Mouse (Mus musculus) CH12.LX (cell line): ENCODE results near the gene Arhgef17. TPM values are rescaled to one million over a fixed set of nuclear protein-coding genes. Genes with fewer than 3 reads are reported as not detected.

Experiments used
- DNase-seq: peaks from one replicate; pipeline ENCODE4 v3.0.0-alpha.2; 2013; ENCODE audit errors: extremely low read depth
- H3K27ac ChIP-seq: 2 replicates; pipeline ENCODE4 v1.5.1; 2012; ENCODE audit warnings: low read depth, mild to moderate bottlenecking, control low read depth, moderate library complexity; ENCODE audit not compliant: insufficient read depth
- H3K27me3 ChIP-seq: replicated peaks from 2 replicates; pipeline ENCODE3; 2012; ENCODE audit warnings: inconsistent platforms
- H3K36me3 ChIP-seq, 2 experiments: replicated peaks in 1 of 2; 2 replicates each; pipeline versions ENCODE3 to v1.6.1; 2012; ENCODE audit warnings: inconsistent platforms in 1 of 2, low read length in 1 of 2, mild to moderate bottlenecking in 1 of 2, mixed read lengths in 1 of 2, moderate library complexity in 1 of 2; ENCODE audit not compliant: control insufficient read depth in 1 of 2, insufficient read depth in 1 of 2
- H3K4me1 ChIP-seq, 2 experiments: 2 replicates each; pipeline ENCODE4 v1.6.1; 2012; ENCODE audit warnings: inconsistent platforms in 1 of 2, moderate library complexity in 1 of 2; ENCODE audit not compliant: insufficient read depth in 2 of 2, control insufficient read depth in 1 of 2
- H3K4me2 ChIP-seq: 2 replicates; pipeline ENCODE4 v1.6.1; 2012; ENCODE audit warnings: low read depth, mild to moderate bottlenecking, control low read depth; ENCODE audit not compliant: poor library complexity, insufficient read depth, severe bottlenecking
- H3K4me3 ChIP-seq, 3 experiments: fragments of 150-350 bp in 1 of 3; sonication (generic) in 1 of 3; replicated peaks in 1 of 3; 2 replicates each; pipeline versions ENCODE3 to v1.5.1; 2011 to 2012; ENCODE audit warnings: low read depth in 2 of 3, low read length in 2 of 3, mild to moderate bottlenecking in 2 of 3, moderate library complexity in 2 of 3, control low read depth in 1 of 3, improper control_type of control experiment in 1 of 3, inconsistent platforms in 1 of 3, mixed read lengths in 1 of 3; ENCODE audit not compliant: poor library complexity in 1 of 3
- H3K79me2 ChIP-seq: replicated peaks from 2 replicates; pipeline ENCODE4 v1.6.1; 2012; ENCODE audit warnings: mild to moderate bottlenecking, moderate library complexity; ENCODE audit not compliant: control insufficient read depth, poor library complexity, insufficient read depth, severe bottlenecking; ENCODE audit errors: extremely low read depth
- H3K9ac ChIP-seq: 2 replicates; pipeline ENCODE4 v1.6.1; 2012; ENCODE audit warnings: low read depth, mild to moderate bottlenecking, control low read depth, moderate library complexity; ENCODE audit not compliant: insufficient read depth
- H3K9me3 ChIP-seq: replicated peaks from 2 replicates; pipeline ENCODE3; 2012; ENCODE audit warnings: low read length, inconsistent platforms, mixed read lengths
- BHLHE40 ChIP-seq: IDR thresholded peaks from 2 replicates; pipeline ENCODE4 v1.6.1; 2011; ENCODE audit warnings: mild to moderate bottlenecking, low read depth, low read length, improper control_type of control experiment
- CHD1 ChIP-seq: IDR thresholded peaks from 2 replicates; pipeline ENCODE4 v1.6.1; 2012; ENCODE audit warnings: low read depth, low read length, improper control_type of control experiment, inconsistent platforms
- CHD2 ChIP-seq: IDR thresholded peaks from 2 replicates; pipeline ENCODE4 v1.6.1; 2011; ENCODE audit warnings: low read length, improper control_type of control experiment
- CTCF ChIP-seq, 2 experiments: IDR thresholded peaks in 1 of 2; conservative IDR thresholded peaks in 1 of 2; 2 replicates each; pipeline ENCODE4 v1.5.1; 2011 to 2012; ENCODE audit warnings: low read depth in 2 of 2, low read length in 2 of 2, improper control_type of control experiment in 1 of 2, inconsistent platforms in 1 of 2, mild to moderate bottlenecking in 1 of 2, moderate library complexity in 1 of 2
- E2F4 ChIP-seq: IDR thresholded peaks from 2 replicates; pipeline ENCODE4 v1.6.1; 2011; ENCODE audit warnings: low read depth, low read length, improper control_type of control experiment; ENCODE audit not compliant: insufficient replicate concordance
- EP300 ChIP-seq: IDR thresholded peaks from 2 replicates; pipeline ENCODE4 v1.6.1; 2011; ENCODE audit warnings: low read length, improper control_type of control experiment
- ETS1 ChIP-seq: conservative IDR thresholded peaks from 2 replicates; pipeline ENCODE4 v1.6.1; 2012; ENCODE audit warnings: low read depth, mild to moderate bottlenecking, inconsistent platforms, low read length, improper control_type of control experiment, moderate library complexity
- HCFC1 ChIP-seq: IDR thresholded peaks from 2 replicates; pipeline ENCODE4 v1.6.1; 2012; ENCODE audit warnings: low read depth, mild to moderate bottlenecking, inconsistent platforms, low read length, improper control_type of control experiment
- JUND ChIP-seq: conservative IDR thresholded peaks from 2 replicates; pipeline ENCODE4 v1.6.1; 2011; ENCODE audit warnings: low read depth, low read length, improper control_type of control experiment
- KAT2A ChIP-seq: IDR thresholded peaks from 2 replicates; pipeline ENCODE4 v1.6.1; 2012; ENCODE audit warnings: low read length, improper control_type of control experiment, inconsistent platforms; ENCODE audit not compliant: insufficient replicate concordance
- MAX ChIP-seq: IDR thresholded peaks from 2 replicates; pipeline ENCODE4 v1.6.1; 2011; ENCODE audit warnings: low read length, improper control_type of control experiment
- MAZ ChIP-seq: IDR thresholded peaks from 2 replicates; pipeline ENCODE4 v1.6.1; 2012; ENCODE audit warnings: low read depth, mild to moderate bottlenecking, inconsistent platforms, low read length, improper control_type of control experiment, moderate library complexity
- MEF2A ChIP-seq: IDR thresholded peaks from 2 replicates; pipeline ENCODE4 v1.6.1; 2014; ENCODE audit warnings: low read depth, mild to moderate bottlenecking, inconsistent platforms, low read length, improper control_type of control experiment, borderline replicate concordance
- MYC ChIP-seq: IDR thresholded peaks from 2 replicates; pipeline ENCODE4 v1.6.1; 2011; ENCODE audit warnings: low read depth, mild to moderate bottlenecking, improper control_type of control experiment, low read length
- NELFE ChIP-seq: IDR thresholded peaks from 2 replicates; pipeline ENCODE4 v1.6.1; 2011; ENCODE audit warnings: low read depth, low read length, improper control_type of control experiment
- NRF1 ChIP-seq: IDR thresholded peaks from 2 replicates; pipeline ENCODE4 v1.6.1; 2014; ENCODE audit warnings: low read depth, mild to moderate bottlenecking, inconsistent platforms, low read length, improper control_type of control experiment, moderate library complexity
- PAX5 ChIP-seq: IDR thresholded peaks from 2 replicates; pipeline ENCODE4 v1.6.1; 2012; ENCODE audit warnings: low read length, inconsistent platforms, mixed read lengths
- POLR2A ChIP-seq: IDR thresholded peaks from 2 replicates; pipeline ENCODE4 v1.6.1; 2011; ENCODE audit warnings: low read depth, mild to moderate bottlenecking, improper control_type of control experiment, low read length
- POLR2AphosphoS2 ChIP-seq: IDR thresholded peaks from 2 replicates; pipeline ENCODE4 v1.6.1; 2011; ENCODE audit warnings: low read depth, low read length, improper control_type of control experiment
- RAD21 ChIP-seq: IDR thresholded peaks from 2 replicates; pipeline ENCODE4 v1.6.1; 2011; ENCODE audit warnings: low read depth, mild to moderate bottlenecking, low read length, improper control_type of control experiment, moderate library complexity
- RCOR1 ChIP-seq: conservative IDR thresholded peaks from 2 replicates; pipeline ENCODE4 v1.6.1; 2012; ENCODE audit warnings: low read depth, mild to moderate bottlenecking, inconsistent platforms, low read length, improper control_type of control experiment
- SMC3 ChIP-seq: IDR thresholded peaks from 2 replicates; pipeline ENCODE4 v1.6.1; 2011; ENCODE audit warnings: low read depth, low read length, improper control_type of control experiment
- TCF12 ChIP-seq: IDR thresholded peaks from 2 replicates; pipeline ENCODE4 v1.6.1; 2014; ENCODE audit warnings: low read depth, mild to moderate bottlenecking, inconsistent platforms, low read length, improper control_type of control experiment
- UBTF ChIP-seq: IDR thresholded peaks from 2 replicates; pipeline ENCODE4 v1.6.1; 2012; ENCODE audit warnings: low read depth, mild to moderate bottlenecking, inconsistent platforms, low read length, improper control_type of control experiment, moderate library complexity
- USF1 ChIP-seq: IDR thresholded peaks from 2 replicates; pipeline ENCODE4 v1.6.1; 2014; ENCODE audit warnings: low read depth, mild to moderate bottlenecking, inconsistent platforms, low read length, improper control_type of control experiment
- ZC3H11A ChIP-seq: IDR thresholded peaks from 2 replicates; pipeline ENCODE4 v1.6.1; 2012; ENCODE audit warnings: low read depth, mild to moderate bottlenecking, inconsistent platforms, low read length, improper control_type of control experiment
- ZKSCAN1 ChIP-seq: IDR thresholded peaks from 2 replicates; pipeline ENCODE4 v1.6.1; 2012; ENCODE audit warnings: low read depth, inconsistent platforms, low read length, improper control_type of control experiment, borderline replicate concordance
- ZMIZ1 ChIP-seq: IDR thresholded peaks from 2 replicates; pipeline ENCODE4 v1.6.1; 2012; ENCODE audit warnings: low read depth, mild to moderate bottlenecking, inconsistent platforms, low read length, improper control_type of control experiment
- ZNF384 ChIP-seq: IDR thresholded peaks from 2 replicates; pipeline ENCODE4 v1.6.1; 2012; ENCODE audit warnings: low read depth, low read length, improper control_type of control experiment, inconsistent platforms
- dilution Hi-C: fragments of 300-500 bp; cut with MboI; formaldehyde crosslinking; loops from 2 replicates; pipeline ENCODE4 v1.14.3; 2020; ENCODE audit warnings: low sequenced_read_pairs; ENCODE audit not compliant: extremely low pct_unique_long_range_greater_than_20kb, extremely low pct_ligation_motif_present
- in situ Hi-C: fragments of 300-500 bp; cut with MboI; formaldehyde crosslinking; loops from 3 replicates; pipeline ENCODE4 v1.14.3; 2019; ENCODE audit warnings: low sequenced_read_pairs, low pct_ligation_motif_present, low pct_unique_long_range_greater_than_20kb, mixed read lengths
- polyA plus RNA-seq: library from polyadenylated mRNA; unstranded; fragments of >175 nt; gene quantifications from 2 replicates; pipeline ENCODE4 v1.2.1, GENCODE M21; 2012; ENCODE audit warnings: low read depth; ENCODE audit not compliant: insufficient read length
- total RNA-seq, 2 experiments: library from RNA; depleted of rRNA; stranded (reverse); fragments of 300-350 nt in 1 of 2; fragments of >200 nt in 1 of 2; gene quantifications; 2 replicates each; pipeline ENCODE4 v1.2.3; 2012 to 2014

The Arhgef17 gene
- total and polyA plus RNA-seq, 3 experiments = 2.3 to 6.7 (median 5.6) TPM

DNA sequence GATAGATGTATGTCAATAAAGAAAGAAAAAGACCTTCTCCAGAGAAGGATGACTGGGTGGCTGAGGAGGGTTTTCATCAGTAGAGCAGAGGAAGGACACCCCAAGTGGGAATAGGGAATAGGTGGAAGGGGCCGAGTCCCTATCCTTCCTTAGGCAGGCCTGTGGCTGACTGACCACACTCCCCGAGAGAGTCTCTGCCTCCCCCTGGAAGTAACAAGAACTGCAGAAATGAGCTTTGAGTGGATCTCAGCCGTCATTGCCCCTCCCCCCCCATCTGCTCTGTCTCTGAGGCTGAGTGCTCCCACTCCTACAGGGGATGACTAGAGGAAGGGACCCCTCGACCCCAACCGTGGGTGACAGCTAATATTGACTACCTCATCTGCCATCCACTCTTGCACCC is 9.3 kb upstream of the Arhgef17 start:
- Histone ChIP-seq H3K27me3 (no peaks in the 10 kb centered on the region), H3K36me3 (no peaks in the 10 kb centered on the region), H3K27ac (no peak overlapping the region), H3K9me3 (no peaks in the 10 kb centered on the region), H3K4me1 (peaks cover 19 to 35% of the 10 kb centered on the region in 2 experiments), H3K9ac (no peak overlapping the region), H3K4me2 (no peak overlapping the region), H3K4me3 (no peak overlapping the region), H3K79me2 (no peaks in the 10 kb centered on the region)
- TF ChIP-seq RAD21 (peak; percentile 14), SMC3 (peak; percentile 41), CTCF (conservative IDR thresholded peaks at IDR 0.05 in 1 of 2, IDR thresholded peaks at IDR 0.05 in 1 of 2; ENCODE audit: low read depth in 2 of 2, low read length in 2 of 2) (peak in 1 of 2 experiments; percentile 53; a peak in 2 of 4 replicates), MAZ (no peak), ZMIZ1 (no peak)
- no peak for DNase-seq
- in situ Hi-C loops (no loop called here), dilution Hi-C loops (no loop called here)

DNA sequence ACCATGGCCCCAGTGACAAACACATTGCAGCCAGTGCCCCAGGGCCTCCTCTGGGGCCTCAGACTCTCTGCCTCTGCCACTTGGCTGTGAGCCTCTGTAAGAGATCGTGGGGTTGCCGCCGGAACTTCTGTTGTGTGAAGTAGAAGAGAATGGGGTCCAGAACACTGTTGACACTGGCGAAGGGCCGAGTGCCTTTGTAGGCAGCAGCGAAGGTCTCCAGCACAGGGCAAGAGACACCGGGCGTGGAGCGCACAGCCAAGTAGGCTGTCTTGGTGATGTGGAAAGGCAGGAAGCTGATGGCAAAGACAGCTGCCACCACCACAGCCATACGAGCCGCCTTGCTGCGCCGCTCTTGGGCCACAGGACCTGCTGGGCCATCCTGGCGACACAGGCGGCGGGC is 6.2 kb upstream of the Arhgef17 start:
- Histone ChIP-seq H3K36me3 (no peaks in the 10 kb centered on the region), H3K9ac (no peak overlapping the region), H3K4me2 (no peak overlapping the region)
- dilution Hi-C loops (no loop called here), in situ Hi-C loops (no loop called here)
- TF ChIP-seq HCFC1 (no peak), CHD2 (no peak), ZC3H11A (no peak), NELFE (no peak), KAT2A (no peak), ZKSCAN1 (no peak), PAX5 (no peak), BHLHE40 (no peak), RCOR1 (no peak), POLR2A (no peak)
- TF ChIP-seq, all 38 proteins: peak for 0
- Histone ChIP-seq H3K27ac (no peak overlapping the region), H3K27me3 (peaks cover 7% of the 10 kb centered on the region), H3K79me2 (no peaks in the 10 kb centered on the region), H3K4me3 (no peak overlapping the region), H3K4me1 (peaks cover 4 to 17% of the 10 kb centered on the region in 2 experiments), H3K9me3 (no peaks in the 10 kb centered on the region)
- DNase-seq = no peak

DNA sequence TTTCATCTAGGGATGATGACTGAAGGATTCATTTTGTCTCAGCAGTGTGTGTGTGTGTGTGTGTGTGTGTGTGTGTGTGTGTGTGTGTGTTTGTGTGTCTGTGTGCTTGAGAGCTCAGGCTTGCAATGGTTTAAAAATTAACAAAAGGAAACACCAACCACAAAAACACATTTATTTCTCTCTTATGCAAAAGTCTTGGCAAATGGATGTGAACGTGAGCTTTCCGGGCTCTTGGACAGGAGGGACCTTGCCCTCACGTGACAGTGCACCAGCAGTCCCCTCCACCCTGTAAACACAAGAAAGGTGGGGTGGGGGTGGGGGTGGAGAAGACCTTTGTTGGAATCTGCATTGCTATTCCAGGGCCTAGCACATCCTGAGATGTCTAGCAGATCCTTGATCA is 5.6 kb upstream of the Arhgef17 start:
- no peaks in the 10 kb centered on the region for H3K9me3 ChIP-seq
- no peak for DNase-seq
- dilution Hi-C loops (no loop called here), in situ Hi-C loops (no loop called here)
- H3K4me3 ChIP-seq = no peak overlapping the region
- peaks cover 4 to 16% of the 10 kb centered on the region in 2 experiments for H3K4me1 ChIP-seq
- H3K36me3 ChIP-seq = no peaks in the 10 kb centered on the region
- H3K27me3 ChIP-seq = peaks cover 7% of the 10 kb centered on the region
- H3K79me2 ChIP-seq = no peaks in the 10 kb centered on the region
- no peak overlapping the region for H3K9ac ChIP-seq
- no peak overlapping the region for H3K27ac ChIP-seq
- no peak overlapping the region for H3K4me2 ChIP-seq
- no peak for TF ChIP-seq E2F4
- TF ChIP-seq MAX = no peak
- no peak for TF ChIP-seq POLR2AphosphoS2
- no peak for TF ChIP-seq MEF2A
- TF ChIP-seq CHD1 = no peak
- no peak for TF ChIP-seq MYC
- no peak for TF ChIP-seq KAT2A
- TF ChIP-seq TCF12 = no peak
- no peak for TF ChIP-seq ETS1
- TF ChIP-seq CHD2 = no peak
- TF ChIP-seq JUND = no peak
- no peak for TF ChIP-seq UBTF
- TF ChIP-seq ZMIZ1 = no peak
- TF ChIP-seq NRF1 = no peak
- TF ChIP-seq USF1 = no peak
- TF ChIP-seq SMC3 = no peak
- TF ChIP-seq ZNF384 = no peak
- TF ChIP-seq EP300 = no peak
